Mouse (Mus musculus): ENCODE data around the gene Col18a1.

Col18a1 gene

GRCm38 (mm10) chr10:77016499-77016898 is 149.8 kb downstream of the Col18a1 start:
- DNase-seq (ENCODE audit: low read depth, low spot score) = no peak

- DNase-seq (ENCODE audit: low read depth, low spot score) = no peak
These were observed 150.3 kb downstream of the Col18a1 start for GRCm38 (mm10) chr10:77016080-77016479.

- DNase-seq (ENCODE audit: low read depth, low spot score) = no peak
These were observed 154.7 kb downstream of the Col18a1 start for GRCm38 (mm10) chr10:77011681-77012080.

- no peak for DNase-seq (ENCODE audit: low read depth, low spot score)
These were observed 157.7 kb downstream of the Col18a1 start for GRCm38 (mm10) chr10:77008698-77009097.

- DNase-seq (ENCODE audit: low read depth, low spot score) = no peak
These were observed 158.2 kb downstream of the Col18a1 start for GRCm38 (mm10) chr10:77008109-77008561.

GRCm38 (mm10) chr10:77007433-77008108 is 158.8 kb downstream of the Col18a1 start:
- no peak for DNase-seq (ENCODE audit: low read depth, low spot score)

GRCm38 (mm10) chr10:77004936-77005335 is 161.4 kb downstream of the Col18a1 start:
- no peak for DNase-seq (ENCODE audit: low read depth, low spot score)
